Mouse (Mus musculus) E14TG2a.4 (cell line): ENCODE measurements at regions not wholly inside any gene's neighbourhood (a gene's known extent, or its start where the extent isn't known, plus 50 kb on each side); places are given as distances from the start of the nearest gene placed in this dataset.

ENCODE experiments used
- H3K27me3 ChIP-seq: 2 replicates; pipeline ENCODE4 v1.6.1; 2014; ENCODE audit warnings: low read length, control low read depth; ENCODE audit not compliant: insufficient read depth
- H3K36me3 ChIP-seq: 2 replicates; pipeline ENCODE4 v1.6.1; 2014; ENCODE audit warnings: low read length, control low read depth; ENCODE audit not compliant: insufficient read depth
- H3K4me1 ChIP-seq: replicated peaks from 2 replicates; pipeline ENCODE4 v1.6.1; 2014; ENCODE audit warnings: low read depth, low read length, control low read depth
- H3K4me3 ChIP-seq: replicated peaks from 2 replicates; pipeline ENCODE4 v1.5.1; 2014; ENCODE audit warnings: mild to moderate bottlenecking, low read length
- H3K9me3 ChIP-seq: 2 replicates; pipeline ENCODE4 v1.6.1; 2014; ENCODE audit warnings: low read length, control low read depth
- CTCF ChIP-seq: conservative IDR thresholded peaks from 2 replicates; pipeline ENCODE4 v1.5.1; 2014; ENCODE audit warnings: low read length
- NANOG ChIP-seq: IDR thresholded peaks from 2 replicates; pipeline ENCODE4 v1.6.1; 2014; ENCODE audit warnings: borderline replicate concordance, low read length, mixed read lengths
- POU5F1 ChIP-seq: IDR thresholded peaks from 2 replicates; pipeline ENCODE4 v1.6.1; 2014; ENCODE audit warnings: low read length, borderline replicate concordance

- TF ChIP-seq POU5F1 (no peak), CTCF (no peak), NANOG (no peak)
- no peaks in the 10 kb centered on the region for H3K36me3 ChIP-seq
- H3K4me3 ChIP-seq = no peak overlapping the region
- no peaks in the 10 kb centered on the region for H3K9me3 ChIP-seq
- no peaks in the 10 kb centered on the region for H3K27me3 ChIP-seq
- H3K4me1 ChIP-seq = peaks cover 5% of the 10 kb centered on the region
Observed at GRCm38 (mm10) chr9:23120814-23121213, 102.1 kb upstream of the Bmper start.

GRCm38 (mm10) chr9:23122524-23122923 lies 100.4 kb upstream of the Bmper start:
- TF ChIP-seq POU5F1 (no peak), CTCF (no peak)
- H3K9me3 ChIP-seq = no peaks in the 10 kb centered on the region
- no peaks in the 10 kb centered on the region for H3K36me3 ChIP-seq
- H3K4me3 ChIP-seq = no peak overlapping the region
- H3K4me1 ChIP-seq = peaks cover 5% of the 10 kb centered on the region
- H3K27me3 ChIP-seq = 0 out of 2 replicates have a peak, but pooled peaks cover 3% of the 10 kb centered on the region

GRCm38 (mm10) chr9:23123452-23123851 lies 99.4 kb upstream of the Bmper start:
- peaks cover 5% of the 10 kb centered on the region for H3K4me1 ChIP-seq
- H3K36me3 ChIP-seq = no peaks in the 10 kb centered on the region
- 0 out of 2 replicates have a peak, but pooled peaks cover 6% of the 10 kb centered on the region for H3K27me3 ChIP-seq
- H3K4me3 ChIP-seq = no peak overlapping the region
- TF ChIP-seq NANOG (no peak), POU5F1 (no peak), CTCF (no peak)
- no peaks in the 10 kb centered on the region for H3K9me3 ChIP-seq

GRCm38 (mm10) chr9:23125761-23126704 lies 96.8 kb upstream of the Bmper start:
- Histone ChIP-seq H3K27me3 (0 out of 2 replicates have a peak, but pooled peaks cover 6% of the 10 kb centered on the region), H3K4me1 (peaks cover 5% of the 10 kb centered on the region), H3K9me3 (no peaks in the 10 kb centered on the region), H3K36me3 (no peaks in the 10 kb centered on the region), H3K4me3 (no peak overlapping the region)
- no peak for TF ChIP-seq CTCF
- no peak for TF ChIP-seq NANOG
- TF ChIP-seq POU5F1 = no peak

GRCm38 (mm10) chr9:23127338-23128017 lies 95.4 kb upstream of the Bmper start:
- H3K4me1 ChIP-seq = peaks cover 5% of the 10 kb centered on the region
- no peaks in the 10 kb centered on the region for H3K36me3 ChIP-seq
- TF ChIP-seq NANOG (no peak), POU5F1 (no peak), CTCF (no peak)
- 0 out of 2 replicates have a peak, but pooled peaks cover 6% of the 10 kb centered on the region for H3K27me3 ChIP-seq
- H3K9me3 ChIP-seq = no peaks in the 10 kb centered on the region
- no peak overlapping the region for H3K4me3 ChIP-seq

- H3K9me3 ChIP-seq = no peaks in the 10 kb centered on the region
Observed at GRCm38 (mm10) chr9:23128018-23128369, 94.9 kb upstream of the Bmper start.

GRCm38 (mm10) chr9:23134006-23134405 lies 88.9 kb upstream of the Bmper start:
- Histone ChIP-seq H3K4me1 (no peaks in the 10 kb centered on the region), H3K9me3 (no peaks in the 10 kb centered on the region), H3K4me3 (no peak overlapping the region), H3K27me3 (no peaks in the 10 kb centered on the region), H3K36me3 (no peaks in the 10 kb centered on the region)
- TF ChIP-seq CTCF = no peak
- TF ChIP-seq POU5F1 = no peak
- TF ChIP-seq NANOG = no peak

More at GRCm38 (mm10) chr9:23128018-23128369, 94.9 kb upstream of the Bmper start:
- H3K4me3 ChIP-seq = no peak overlapping the region
- no peaks in the 10 kb centered on the region for H3K36me3 ChIP-seq
- H3K4me1 ChIP-seq = peaks cover 5% of the 10 kb centered on the region
- 0 out of 2 replicates have a peak, but pooled peaks cover 6% of the 10 kb centered on the region for H3K27me3 ChIP-seq
- TF ChIP-seq CTCF (no peak), POU5F1 (no peak), NANOG (no peak)

- Histone ChIP-seq H3K4me1 (no peaks in the 10 kb centered on the region), H3K9me3 (no peaks in the 10 kb centered on the region), H3K27me3 (no peaks in the 10 kb centered on the region), H3K4me3 (no peak overlapping the region), H3K36me3 (no peaks in the 10 kb centered on the region)
- no peak for TF ChIP-seq NANOG
- TF ChIP-seq POU5F1 = no peak
- TF ChIP-seq CTCF = no peak
Observed at GRCm38 (mm10) chr9:23134421-23135118, 88.3 kb upstream of the Bmper start.
